Mouse (Mus musculus): Measurements from ENCODE around the gene Mmgt2.

Gene Mmgt2

GRCm38 (mm10) chr11:62648591-62649391, at the start of gene Mmgt2:
Gene Mmgt2, plus strand, starts transcription at chr11:62648664.
- no peak for DNase-seq (ENCODE audit: low spot score)

GRCm38 (mm10) chr11:62601732-62602618, 46.5 kb upstream of the Mmgt2 start:
- DNase-seq (ENCODE audit: low spot score): no peak

- DNase-seq (ENCODE audit: low spot score): peak; percentile 93
Observed at GRCm38 (mm10) chr11:62602619-62603311, 45.7 kb upstream of the Mmgt2 start.

- no peak for DNase-seq (ENCODE audit: low spot score)
Observed at GRCm38 (mm10) chr11:62603312-62604056, 45.0 kb upstream of the Mmgt2 start.

GRCm38 (mm10) chr11:62604123-62604706, 44.2 kb upstream of the Mmgt2 start:
- DNase-seq (ENCODE audit: low spot score): no peak

GRCm38 (mm10) chr11:62604886-62605618, 43.4 kb upstream of the Mmgt2 start:
- no peak for DNase-seq (ENCODE audit: low spot score)

- no peak for DNase-seq (ENCODE audit: low spot score)
Observed at GRCm38 (mm10) chr11:62605619-62606298, 42.7 kb upstream of the Mmgt2 start.

- no peak for DNase-seq (ENCODE audit: low spot score)
Observed at GRCm38 (mm10) chr11:62606299-62607169, 41.9 kb upstream of the Mmgt2 start.

GRCm38 (mm10) chr11:62607170-62607951, 41.1 kb upstream of the Mmgt2 start:
- DNase-seq (ENCODE audit: low spot score): no peak

- DNase-seq (ENCODE audit: low spot score): no peak
Observed at GRCm38 (mm10) chr11:62607952-62608201, 40.6 kb upstream of the Mmgt2 start.

- no peak for DNase-seq (ENCODE audit: low spot score)
Observed at GRCm38 (mm10) chr11:62608826-62609675, 39.4 kb upstream of the Mmgt2 start.

GRCm38 (mm10) chr11:62610304-62610703, 38.2 kb upstream of the Mmgt2 start:
- no peak for DNase-seq (ENCODE audit: low spot score)

GRCm38 (mm10) chr11:62612604-62613003, 35.9 kb upstream of the Mmgt2 start:
- DNase-seq (ENCODE audit: low spot score): no peak

GRCm38 (mm10) chr11:62613657-62614365, 34.7 kb upstream of the Mmgt2 start:
- peak; percentile 93 for DNase-seq (ENCODE audit: low spot score)

GRCm38 (mm10) chr11:62614876-62615410, 33.5 kb upstream of the Mmgt2 start:
- DNase-seq (ENCODE audit: low spot score): no peak

GRCm38 (mm10) chr11:62615456-62615855, 33.0 kb upstream of the Mmgt2 start:
- no peak for DNase-seq (ENCODE audit: low spot score)

GRCm38 (mm10) chr11:62621079-62621478, 27.4 kb upstream of the Mmgt2 start:
- no peak for DNase-seq (ENCODE audit: low spot score)

Data from layer of hippocampus, adult 9-10 months (tissue).